Mouse (Mus musculus) E14TG2a.4 (cell line): ENCODE data around the gene Fam126a.

ENCODE experiments used
- CTCF ChIP-seq: conservative IDR thresholded peaks from 2 replicates; pipeline ENCODE4 v1.5.1; 2014; ENCODE audit warnings: low read length
- NANOG ChIP-seq: IDR thresholded peaks from 2 replicates; pipeline ENCODE4 v1.6.1; 2014; ENCODE audit warnings: borderline replicate concordance, low read length, mixed read lengths
- POU5F1 ChIP-seq: IDR thresholded peaks from 2 replicates; pipeline ENCODE4 v1.6.1; 2014; ENCODE audit warnings: low read length, borderline replicate concordance

- TF ChIP-seq CTCF (no peak), POU5F1 (no peak), NANOG (no peak)
These were observed 106.9 kb downstream of the Fam126a start for GRCm38 (mm10) chr5:23923481-23924165.
